Mouse (Mus musculus): Measurements from ENCODE around the gene Lcp1.

DNA sequence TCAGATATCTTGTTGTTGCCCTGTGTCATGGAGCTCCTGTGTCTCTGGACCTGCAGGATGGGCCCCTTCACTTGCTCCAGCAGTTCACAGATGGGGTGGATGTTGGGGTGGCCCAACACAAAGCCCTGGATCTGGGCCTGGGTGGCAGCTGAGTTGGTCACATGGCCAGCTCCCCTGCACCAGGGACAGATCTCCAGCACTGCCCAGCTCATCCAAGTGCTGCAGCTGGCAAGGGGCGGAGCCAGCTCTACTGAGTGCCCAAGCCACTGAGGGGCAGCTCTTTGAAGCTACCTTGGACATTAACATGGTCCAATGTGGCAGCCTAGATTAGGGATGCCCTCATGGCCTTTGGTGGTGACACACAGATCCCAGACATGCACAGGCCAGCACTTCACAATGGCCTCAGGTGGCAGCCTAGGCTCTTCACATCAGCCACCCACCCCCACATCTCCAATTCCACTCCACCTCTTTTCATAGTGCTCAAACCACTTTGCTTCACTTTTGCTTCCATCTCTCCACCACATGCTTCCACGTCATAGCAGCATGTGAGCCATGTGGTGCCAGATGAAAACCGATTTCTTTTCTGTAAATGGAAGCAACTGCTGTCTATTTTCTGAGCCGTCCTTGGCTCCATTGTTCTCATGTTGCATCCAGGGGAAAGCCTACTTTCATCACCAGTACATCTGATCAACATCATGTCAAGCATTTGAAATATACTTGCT, 53.3 kb downstream of the Lcp1 start:
- no peak for TF ChIP-seq CTCF (IDR thresholded peaks at IDR 0.05; ENCODE audit: extremely low read depth, insufficient read depth, low read length)
- no peak for TF ChIP-seq POLR2A (IDR thresholded peaks at IDR 0.05; ENCODE audit: extremely low read depth, insufficient read depth, low read length)

Measured in cortical plate, adult 2 months (tissue).